In the genomic region with DNA sequence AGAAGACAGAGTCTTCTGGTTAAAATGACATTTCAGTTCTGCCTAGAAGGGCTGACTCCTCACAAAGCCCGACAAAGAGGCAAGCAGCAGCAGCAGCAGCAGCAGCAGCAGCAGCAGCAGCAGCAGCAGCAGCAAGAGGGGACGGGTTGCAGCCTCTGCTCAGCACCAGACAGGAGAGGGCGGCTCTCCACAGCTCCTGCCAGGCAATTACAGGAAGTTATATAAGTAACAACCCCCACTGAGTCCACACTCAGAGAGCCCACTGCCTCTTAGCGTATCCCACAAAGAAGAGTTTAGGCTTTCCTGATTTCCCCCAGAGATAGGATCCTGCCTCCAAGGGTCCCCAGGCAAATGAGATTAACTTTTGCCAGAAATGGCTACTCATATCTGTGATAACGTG, we compare ENCODE assay signal across 10 mouse cellular contexts.
A peak's percentile ranks its signal among the peaks of the same experiment; 100 is the strongest.
DNase-seq lines count a peak whose midpoint lies in the region; ATAC-seq lines count a peak whose summit lies in the region.
"Had no signal": no experiment of that assay in that cellular context is flagged by ENCODE, and none has a peak within 500 bp of the region (broad histone marks: within the 10 kb centered on the region; RNA-seq: fewer than 3 reads in every experiment).

No protein-coding gene starts in this region.

- WGBS in kidney, embryonic 15.5 days: 18% methylated on average over 5 of the region's 5 CpGs
- WGBS in intestine, embryonic 15.5 days: 26% methylated on average over 5 of the region's 5 CpGs
- WGBS in neural tube, embryonic 14.5 days: 17% methylated on average over 5 of the region's 5 CpGs

- H3K27me3 ChIP-seq in kidney, embryonic 15.5 days: no peaks in the 10 kb centered on the region
- H3K27me3 ChIP-seq in intestine, embryonic 15.5 days (replicated peaks): no peaks in the 10 kb centered on the region
- no peaks in the 10 kb centered on the region for H3K27me3 ChIP-seq in neural tube, embryonic 14.5 days (ENCODE audit: control insufficient read depth, insufficient read depth, low read length)
- H3K27me3 ChIP-seq: embryonic facial prominence, embryonic 13.5 days; liver, embryonic 13.5 days had no signal

- no peak for DNase-seq in kidney, adult 18-20 months
- DNase-seq in left cerebral cortex, adult 9 months (ENCODE audit: low spot score in 2 of 2): no peak
- DNase-seq in urinary bladder, adult 18-20 months (ENCODE audit: low spot score in 2 of 2): no peak
- DNase-seq: kidney, postnatal 36 days; liver, embryonic 13.5 days had no signal

- H3K4me3 ChIP-seq in kidney, embryonic 15.5 days (replicated peaks): no peak overlapping the region
- no peak overlapping the region for H3K4me3 ChIP-seq in intestine, embryonic 15.5 days (replicated peaks)
- no peak overlapping the region for H3K4me3 ChIP-seq in neural tube, embryonic 14.5 days (ENCODE audit: low read depth, low read length)
- H3K4me3 ChIP-seq: embryonic facial prominence, embryonic 13.5 days; liver, embryonic 13.5 days had no signal

- no peaks in the 10 kb centered on the region for H3K9me3 ChIP-seq in kidney, embryonic 15.5 days (replicated peaks)
- no peaks in the 10 kb centered on the region for H3K9me3 ChIP-seq in intestine, embryonic 15.5 days
- no peaks in the 10 kb centered on the region for H3K9me3 ChIP-seq in neural tube, embryonic 14.5 days (ENCODE audit: control insufficient read depth, low read length)
- H3K9me3 ChIP-seq: embryonic facial prominence, embryonic 13.5 days; liver, embryonic 13.5 days had no signal

- no peaks in the 10 kb centered on the region for H3K36me3 ChIP-seq in kidney, embryonic 15.5 days
- no peaks in the 10 kb centered on the region for H3K36me3 ChIP-seq in intestine, embryonic 15.5 days
- H3K36me3 ChIP-seq in neural tube, embryonic 14.5 days (ENCODE audit: control insufficient read depth, insufficient read depth, low read length): no peaks in the 10 kb centered on the region
- H3K36me3 ChIP-seq: embryonic facial prominence, embryonic 13.5 days; liver, embryonic 13.5 days had no signal

- no peak overlapping the region for H3K9ac ChIP-seq in kidney, embryonic 15.5 days
- no peak overlapping the region for H3K9ac ChIP-seq in intestine, embryonic 15.5 days
- H3K9ac ChIP-seq in neural tube, embryonic 14.5 days (replicated peaks; ENCODE audit: low read depth, low read length): no peak overlapping the region
- H3K9ac ChIP-seq: embryonic facial prominence, embryonic 13.5 days; liver, embryonic 13.5 days had no signal

- ATAC-seq in kidney, embryonic 15.5 days (replicated peaks; ENCODE audit: low FRiP score): no peak
- ATAC-seq in common myeloid progenitor, adult 5-6 weeks (replicated peaks; ENCODE audit: low read depth, poor library complexity, severe bottlenecking): 0 out of 2 replicates have a peak, but pooled peaks have one; percentile 22
- peak; percentile 67 for ATAC-seq in intestine, embryonic 15.5 days
- ATAC-seq in neural tube, embryonic 14.5 days (ENCODE audit: low read depth): peak; percentile 66

- no peak overlapping the region for H3K27ac ChIP-seq in kidney, embryonic 15.5 days
- no peak overlapping the region for H3K27ac ChIP-seq in intestine, embryonic 15.5 days
- H3K27ac ChIP-seq in neural tube, embryonic 14.5 days (ENCODE audit: low read depth, low read length): no peak overlapping the region
- H3K27ac ChIP-seq: embryonic facial prominence, embryonic 13.5 days; liver, embryonic 13.5 days had no signal

- H3K4me2 ChIP-seq in kidney, embryonic 15.5 days: 0 out of 2 replicates have a peak overlapping the region, but pooled peaks have one; percentile 25
- no peak overlapping the region for H3K4me2 ChIP-seq in intestine, embryonic 15.5 days (replicated peaks)
- H3K4me2 ChIP-seq in neural tube, embryonic 14.5 days (ENCODE audit: low read depth, low read length): no peak overlapping the region; the same call in 1 of the 2 replicates
- H3K4me2 ChIP-seq: embryonic facial prominence, embryonic 13.5 days; liver, embryonic 13.5 days had no signal

- peaks cover 9% of the 10 kb centered on the region for H3K4me1 ChIP-seq in kidney, embryonic 15.5 days
- H3K4me1 ChIP-seq in intestine, embryonic 15.5 days (replicated peaks): peaks cover 6% of the 10 kb centered on the region; the same call in 1 of the 2 replicates
- H3K4me1 ChIP-seq in neural tube, embryonic 14.5 days (ENCODE audit: control insufficient read depth, insufficient read depth, low read length): no peaks in the 10 kb centered on the region
